Mouse (Mus musculus) MEL (cell line): ENCODE results near the gene Dnajc11. TPM values are rescaled to one million over a fixed set of nuclear protein-coding genes. Genes with fewer than 3 reads are reported as not detected.

ENCODE experiments used
- DNase-seq: peaks from one replicate; pipeline ENCODE4 v3.0.0; 2011; ENCODE audit warnings: low read depth, low spot score
- H3K27ac ChIP-seq: 2 replicates; pipeline ENCODE4 v1.5.1; 2012; ENCODE audit warnings: low read depth, mild to moderate bottlenecking, control low read depth, low read length, moderate library complexity; ENCODE audit not compliant: control insufficient read depth
- H3K27me3 ChIP-seq, 2 experiments: fragments of 150-350 bp in 1 of 2; sonication (generic) in 1 of 2; 2 replicates each; pipeline ENCODE4 v1.6.1; 2012; ENCODE audit warnings: low read length in 2 of 2, mild to moderate bottlenecking in 2 of 2, improper control_type of control experiment in 1 of 2, moderate library complexity in 1 of 2; ENCODE audit not compliant: insufficient read depth in 2 of 2, control insufficient read depth in 1 of 2
- H3K36me3 ChIP-seq, 2 experiments: 2 replicates each; pipeline ENCODE4 v1.6.1; 2012 to 2014; ENCODE audit warnings: low read length in 2 of 2, improper control_type of control experiment in 1 of 2, inconsistent platforms in 1 of 2, mild to moderate bottlenecking in 1 of 2; ENCODE audit not compliant: insufficient read depth in 2 of 2, control insufficient read depth in 1 of 2
- H3K4me1 ChIP-seq, 2 experiments: fragments of 150-350 bp in 1 of 2; sonication (generic) in 1 of 2; 2 replicates each; pipeline ENCODE4 v1.6.1; 2012; ENCODE audit warnings: low read length in 2 of 2, improper control_type of control experiment in 1 of 2, mild to moderate bottlenecking in 1 of 2; ENCODE audit not compliant: insufficient read depth in 2 of 2, control insufficient read depth in 1 of 2
- H3K4me3 ChIP-seq, 2 experiments: fragments of 150-350 bp in 1 of 2; sonication (generic) in 1 of 2; 2 replicates each; pipeline ENCODE4 v1.5.1; 2012; ENCODE audit warnings: low read depth in 2 of 2, low read length in 2 of 2, mild to moderate bottlenecking in 2 of 2, moderate library complexity in 2 of 2, control low read depth in 1 of 2, improper control_type of control experiment in 1 of 2; ENCODE audit not compliant: control insufficient read depth in 1 of 2, insufficient read depth in 1 of 2
- H3K79me2 ChIP-seq: 2 replicates; pipeline ENCODE4 v1.6.1; 2012; ENCODE audit warnings: mild to moderate bottlenecking, low read length, moderate library complexity; ENCODE audit not compliant: control insufficient read depth, poor library complexity, insufficient read depth
- H3K9ac ChIP-seq: 2 replicates; pipeline ENCODE4 v1.6.1; 2012; ENCODE audit warnings: low read depth, mild to moderate bottlenecking, control low read depth, low read length, moderate library complexity; ENCODE audit not compliant: control insufficient read depth, poor library complexity, severe bottlenecking
- H3K9me3 ChIP-seq: fragments of 150-350 bp; sonication (generic); replicated peaks from 2 replicates; pipeline ENCODE4 v1.6.1; 2012; ENCODE audit warnings: mild to moderate bottlenecking, low read length, improper control_type of control experiment, moderate library complexity; ENCODE audit not compliant: insufficient read depth
- CHD1 ChIP-seq: IDR thresholded peaks from 2 replicates; pipeline ENCODE4 v1.6.1; 2012; ENCODE audit warnings: low read depth, mild to moderate bottlenecking, inconsistent platforms, low read length, improper control_type of control experiment
- CHD2 ChIP-seq: IDR thresholded peaks from 2 replicates; pipeline ENCODE4 v1.6.1; 2011; ENCODE audit warnings: low read length, improper control_type of control experiment
- CTCF ChIP-seq, 3 experiments: IDR thresholded peaks in 2 of 3; conservative IDR thresholded peaks in 1 of 3; 2 replicates each; pipeline ENCODE4 v1.5.1; 2011 to 2012; ENCODE audit warnings: low read length in 3 of 3, low read depth in 2 of 3, mild to moderate bottlenecking in 2 of 3, improper control_type of control experiment in 1 of 3, inconsistent platforms in 1 of 3, mixed read lengths in 1 of 3, moderate library complexity in 1 of 3; ENCODE audit not compliant: control insufficient read depth in 1 of 3, insufficient read depth in 1 of 3, poor library complexity in 1 of 3, severe bottlenecking in 1 of 3
- ELF1 ChIP-seq: IDR thresholded peaks from 2 replicates; pipeline ENCODE4 v1.6.1; 2014; ENCODE audit warnings: low read depth, mild to moderate bottlenecking, inconsistent platforms, low read length, improper control_type of control experiment, moderate library complexity
- ETS1 ChIP-seq: IDR thresholded peaks from 2 replicates; pipeline ENCODE4 v1.6.1; 2012; ENCODE audit warnings: low read depth, mild to moderate bottlenecking, inconsistent platforms, low read length, improper control_type of control experiment, moderate library complexity
- GABPA ChIP-seq: IDR thresholded peaks from 2 replicates; pipeline ENCODE4 v1.6.1; 2012; ENCODE audit warnings: low read depth, mild to moderate bottlenecking, inconsistent platforms, low read length, improper control_type of control experiment, moderate library complexity
- HCFC1 ChIP-seq: IDR thresholded peaks from 2 replicates; pipeline ENCODE4 v1.6.1; 2012; ENCODE audit warnings: low read depth, mild to moderate bottlenecking, inconsistent platforms, low read length, improper control_type of control experiment, moderate library complexity
- JUND ChIP-seq: IDR thresholded peaks from 2 replicates; pipeline ENCODE4 v1.6.1; 2011; ENCODE audit warnings: low read depth, mild to moderate bottlenecking, improper control_type of control experiment, low read length
- MAX ChIP-seq: IDR thresholded peaks from 2 replicates; pipeline ENCODE4 v1.6.1; 2011; ENCODE audit warnings: low read length, improper control_type of control experiment
- MEF2A ChIP-seq: IDR thresholded peaks from 2 replicates; pipeline ENCODE4 v1.6.1; 2014; ENCODE audit warnings: low read depth, mild to moderate bottlenecking, inconsistent platforms, low read length, improper control_type of control experiment; ENCODE audit not compliant: poor library complexity, insufficient replicate concordance, severe bottlenecking; ENCODE audit errors: extremely low read depth
- MXI1 ChIP-seq: IDR thresholded peaks from 2 replicates; pipeline ENCODE4 v1.6.1; 2011; ENCODE audit warnings: mild to moderate bottlenecking, low read depth, low read length, improper control_type of control experiment
- MYC ChIP-seq: IDR thresholded peaks from 2 replicates; pipeline ENCODE4 v1.6.1; 2011; ENCODE audit warnings: low read depth, mild to moderate bottlenecking, low read length, improper control_type of control experiment, moderate library complexity
- NRF1 ChIP-seq: IDR thresholded peaks from 2 replicates; pipeline ENCODE4 v1.6.1; 2014; ENCODE audit warnings: low read depth, mild to moderate bottlenecking, inconsistent platforms, low read length, improper control_type of control experiment, moderate library complexity; ENCODE audit not compliant: poor library complexity, insufficient read depth, severe bottlenecking
- POLR2A ChIP-seq, 2 experiments: IDR thresholded peaks; 2 replicates each; pipeline ENCODE4 v1.6.1; 2011 to 2012; ENCODE audit warnings: low read length in 2 of 2, mild to moderate bottlenecking in 2 of 2, control low read depth in 1 of 2, improper control_type of control experiment in 1 of 2, low read depth in 1 of 2, moderate library complexity in 1 of 2; ENCODE audit not compliant: control insufficient read depth in 1 of 2, insufficient read depth in 1 of 2, poor library complexity in 1 of 2
- POLR2AphosphoS2 ChIP-seq: IDR thresholded peaks from 2 replicates; pipeline ENCODE4 v1.6.1; 2011; ENCODE audit warnings: low read length, improper control_type of control experiment
- SIN3A ChIP-seq: IDR thresholded peaks from 2 replicates; pipeline ENCODE4 v1.6.1; 2012; ENCODE audit warnings: low read length, improper control_type of control experiment, inconsistent platforms
- TBP ChIP-seq: IDR thresholded peaks from 2 replicates; pipeline ENCODE4 v1.8.0; 2011; ENCODE audit warnings: low read depth, low read length, improper control_type of control experiment
- UBTF ChIP-seq: IDR thresholded peaks from 2 replicates; pipeline ENCODE4 v1.6.1; 2012; ENCODE audit warnings: low read depth, mild to moderate bottlenecking, inconsistent platforms, low read length, improper control_type of control experiment, moderate library complexity, borderline replicate concordance; ENCODE audit not compliant: insufficient read depth
- USF1 ChIP-seq: IDR thresholded peaks from 2 replicates; pipeline ENCODE4 v1.6.1; 2014; ENCODE audit warnings: low read depth, mild to moderate bottlenecking, inconsistent platforms, low read length, improper control_type of control experiment, moderate library complexity
- USF2 ChIP-seq, 2 experiments: IDR thresholded peaks; 2 replicates each; pipeline ENCODE4 v1.6.1; 2011 to 2012; ENCODE audit warnings: improper control_type of control experiment in 2 of 2, low read length in 2 of 2, borderline replicate concordance in 1 of 2, inconsistent platforms in 1 of 2, low read depth in 1 of 2, mild to moderate bottlenecking in 1 of 2; ENCODE audit not compliant: insufficient read depth in 1 of 2
- ZC3H11A ChIP-seq: IDR thresholded peaks from 2 replicates; pipeline ENCODE4 v1.6.1; 2012; ENCODE audit warnings: low read depth, mild to moderate bottlenecking, inconsistent platforms, low read length, improper control_type of control experiment
- ZNF384 ChIP-seq: IDR thresholded peaks from 2 replicates; pipeline ENCODE4 v1.6.1; 2012; ENCODE audit warnings: low read depth, mild to moderate bottlenecking, inconsistent platforms, low read length, improper control_type of control experiment
- polyA plus RNA-seq, 2 experiments: library from polyadenylated mRNA; stranded (reverse) in 1 of 2; unstranded in 1 of 2; fragments of >175 nt in 1 of 2; fragments of >200 nt in 1 of 2; gene quantifications; 2 replicates each; pipeline versions ENCODE4 v1.2.1 to v1.2.4; 2012; ENCODE audit warnings: low replicate concordance in 2 of 2, low read depth in 1 of 2; ENCODE audit not compliant: insufficient read length in 2 of 2, insufficient read depth in 1 of 2, missing spikeins in 1 of 2
- total RNA-seq: library from RNA; depleted of rRNA; stranded (reverse); fragments of 300-350 nt; gene quantifications from 2 replicates; pipeline ENCODE4 v1.2.3, GENCODE M21; 2012

Gene Dnajc11
- total and polyA plus RNA-seq, 3 experiments = 128 to 278 (median 157) TPM

DNA sequence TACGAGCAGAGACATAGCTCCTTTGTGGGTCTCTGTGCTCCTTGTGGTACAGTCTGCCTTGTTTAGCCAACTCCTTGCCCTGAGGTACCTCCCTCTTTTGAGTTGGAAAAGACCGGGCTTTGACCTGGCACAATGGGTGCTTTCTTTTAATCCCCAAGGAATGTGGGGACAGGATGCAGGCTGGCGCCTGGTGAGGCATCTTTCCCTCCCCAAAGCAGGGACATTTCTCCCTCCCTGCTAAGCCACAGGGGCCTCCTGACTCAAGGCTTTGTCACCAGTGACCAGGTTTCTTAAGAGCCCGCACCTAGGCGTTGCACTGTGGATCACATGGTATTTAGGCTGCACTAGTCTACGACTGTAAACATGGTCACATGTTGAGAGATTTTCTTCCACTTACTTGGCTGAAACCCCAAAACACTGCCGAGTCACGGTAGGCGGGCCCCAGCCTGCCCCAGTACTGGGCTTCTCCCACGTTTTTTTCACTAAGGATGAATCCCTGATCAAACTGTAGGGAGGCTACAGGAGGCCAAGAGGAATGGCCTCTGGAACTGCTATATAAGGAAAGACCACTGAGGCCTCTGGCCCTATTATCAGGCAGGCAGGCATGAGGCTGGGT, 76.7 kb downstream of the Dnajc11 start:
- peak; percentile 98 for TF ChIP-seq MAX
- no peak for TF ChIP-seq JUND
- TF ChIP-seq POLR2A (IDR thresholded peaks at IDR 0.05; ENCODE audit: control insufficient read depth in 1 of 2, insufficient read depth in 1 of 2, low read depth in 1 of 2, low read length in 2 of 2, poor library complexity in 1 of 2) = 0 out of 4 replicates have a peak, but pooled peaks of 1 of the 2 experiments have one; percentile 30
- TF ChIP-seq POLR2AphosphoS2 = no peak
- TF ChIP-seq SIN3A = peak; percentile 99
- TF ChIP-seq ELF1 = no peak
- no peak; the same call in 1 of the 2 replicates for TF ChIP-seq ETS1
- 0 out of 2 replicates have a peak, but pooled peaks have one; percentile 53 for TF ChIP-seq MYC
- TF ChIP-seq ZC3H11A = no peak
- TF ChIP-seq ZNF384 = peak; percentile 67
- TF ChIP-seq MXI1 = peak; percentile 99
- no peak for TF ChIP-seq CHD2
- no peak for TF ChIP-seq NRF1
- no peak for TF ChIP-seq MEF2A
- TF ChIP-seq USF1 = peak; percentile 91
- no peak for TF ChIP-seq TBP
- no peak for TF ChIP-seq CHD1
- peak; percentile 38 to 64; a peak in 3 of 4 replicates for TF ChIP-seq USF2 (IDR thresholded peaks at IDR 0.05; ENCODE audit: borderline replicate concordance in 1 of 2, insufficient read depth in 1 of 2, low read depth in 1 of 2, low read length in 2 of 2)
- TF ChIP-seq GABPA = 0 out of 2 replicates have a peak, but pooled peaks have one; percentile 19
- 0 out of 2 replicates have a peak, but pooled peaks have one; percentile 27 for TF ChIP-seq HCFC1
- Histone ChIP-seq H3K27ac (peak overlapping the region; percentile 26), H3K9me3 (no peaks in the 10 kb centered on the region), H3K4me3 (peak overlapping the region; percentile 74 to 83), H3K27me3 (no peaks in the 10 kb centered on the region), H3K79me2 (peaks cover 38% of the 10 kb centered on the region), H3K36me3 (peaks cover 0 to 5% of the 10 kb centered on the region in 2 experiments; a peak in 2 of 4 replicates), H3K9ac (peak overlapping the region; percentile 81), H3K4me1 (peaks cover 0 to 11% of the 10 kb centered on the region in 2 experiments; a peak in 3 of 4 replicates)
- peak; percentile 89 for DNase-seq

DNA sequence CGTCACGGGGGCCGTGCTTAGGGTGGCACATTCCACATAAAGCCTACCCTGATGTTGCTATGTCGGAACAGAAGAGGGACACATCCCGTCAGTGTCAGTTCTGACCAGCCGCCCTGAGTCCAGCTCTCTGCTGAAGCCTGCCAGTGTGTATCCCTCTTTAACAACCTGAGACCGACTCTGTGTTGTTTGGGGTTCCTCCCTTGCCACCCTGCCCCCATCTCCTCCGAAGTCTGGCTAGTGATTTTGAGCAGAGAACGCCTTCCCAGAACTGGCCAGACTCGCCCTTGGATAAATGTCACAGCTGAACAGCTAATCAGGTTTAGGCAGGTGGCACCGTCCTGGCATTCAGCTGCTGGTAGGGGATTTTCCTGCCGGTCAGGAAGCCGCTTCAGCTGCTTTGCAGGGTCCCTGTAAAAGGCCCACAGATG, 77.2 kb downstream of the Dnajc11 start:
- peak overlapping the region; percentile 81 for H3K9ac ChIP-seq

More for the DNA sequence above, 77.2 kb downstream of the Dnajc11 start:
- Histone ChIP-seq H3K36me3 (peaks cover 0 to 5% of the 10 kb centered on the region in 2 experiments; a peak in 2 of 4 replicates), H3K27ac (peak overlapping the region; percentile 26; the same call in 1 of the 2 replicates), H3K4me3 (peak overlapping the region; percentile 74 to 83), H3K27me3 (no peaks in the 10 kb centered on the region), H3K9me3 (no peaks in the 10 kb centered on the region), H3K4me1 (peaks cover 0 to 11% of the 10 kb centered on the region in 2 experiments; a peak in 3 of 4 replicates)
- TF ChIP-seq UBTF (no peak), CTCF (IDR thresholded peaks at IDR 0.05 in 2 of 3, conservative IDR thresholded peaks at IDR 0.05 in 1 of 3; ENCODE audit: control insufficient read depth in 1 of 3, insufficient read depth in 1 of 3, low read depth in 2 of 3, low read length in 3 of 3, poor library complexity in 1 of 3, severe bottlenecking in 1 of 3) (no peak)
- TF ChIP-seq, all 39 proteins: peak for 0
- H3K79me2 ChIP-seq = peaks cover 38% of the 10 kb centered on the region
- no peak for DNase-seq
